Mouse (Mus musculus) forebrain, embryonic 10.5 days (tissue): ENCODE results near the gene Il10. TPM values are rescaled to one million over a fixed set of nuclear protein-coding genes. Genes with fewer than 3 reads are reported as not detected.

Experiments
- polyA plus RNA-seq: library from polyadenylated mRNA; unstranded; fragments of >200 nt; fragmentation: Nextera tagmentation; extraction: Ambion mirVana; gene quantifications from 2 replicates; pipeline ENCODE4 v1.2.1, GENCODE M21; 2016

Gene Il10
- polyA plus RNA-seq, 1 experiment from 2014 or later: not detected

Other genes starting within 250 kb of the Il10 start
- not detected in 2 replicates for gene Fcamr, start 218.9 kb upstream of the Il10 start, polyA plus RNA-seq
- gene Pigr, start 193.2 kb upstream of the Il10 start, polyA plus RNA-seq: not detected in 2 replicates
- gene Fcmr, start 154.2 kb upstream of the Il10 start, polyA plus RNA-seq: not detected in 2 replicates
- gene Il24, start 132.4 kb upstream of the Il10 start, polyA plus RNA-seq: not detected in 2 replicates
- gene Il20, start 108.4 kb upstream of the Il10 start, polyA plus RNA-seq: not detected in 2 replicates
- gene Il19, start 79.7 kb upstream of the Il10 start, polyA plus RNA-seq: not detected in 2 replicates
- gene Mapkapk2, start 78.0 kb downstream of the Il10 start, polyA plus RNA-seq: 41.1 and 41.3 TPM in 2 replicates
- 13.3 and 15.5 TPM in 2 replicates for gene Dyrk3, start 118.5 kb downstream of the Il10 start, polyA plus RNA-seq
- gene Eif2d, start 133.3 kb downstream of the Il10 start, polyA plus RNA-seq: 66.9 and 70.2 TPM in 2 replicates
- gene Rassf5, start 225.4 kb downstream of the Il10 start, polyA plus RNA-seq: 0.69 and 0.95 TPM in 2 replicates